Comparison of ENCODE assay signal across 8 mouse cellular contexts in the genomic region with DNA sequence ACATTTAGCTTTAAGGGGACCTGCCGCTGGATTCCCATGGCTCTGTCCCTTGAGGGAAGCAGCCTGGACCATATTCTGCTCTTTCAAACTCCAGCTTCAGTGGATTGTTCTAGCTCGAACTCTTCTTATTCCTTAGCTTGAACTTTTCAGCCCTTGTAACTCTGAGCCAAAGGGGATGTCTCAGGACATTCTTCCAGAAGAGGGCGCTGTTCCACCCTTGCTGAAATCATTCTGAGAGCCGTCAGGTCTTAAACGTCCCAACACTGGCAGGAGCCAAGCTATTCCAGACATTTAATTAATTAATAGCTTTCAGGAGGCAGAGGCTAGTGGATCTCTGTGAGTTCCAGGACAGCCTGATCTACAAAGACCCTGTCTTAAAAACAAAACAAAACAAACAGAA.
DNase-seq lines count a peak whose midpoint lies in the region; ATAC-seq lines count a peak whose summit lies in the region.

No protein-coding gene starts in this region.

- ATAC-seq in cerebellum, adult (ENCODE audit: insufficient number of reproducible peaks, low FRiP score, low TSS enrichment), result no peak

- peak; percentile 30 for DNase-seq in cerebellum, adult 9-10 months
- DNase-seq in right cerebral cortex, postnatal 14 days, result peak; percentile 57
- DNase-seq in right cerebral cortex, postnatal 36 days (ENCODE audit: low spot score in 2 of 2), result no peak
- DNase-seq in embryo, embryonic 11 days, result peak; percentile 66
- peak; percentile 70 for DNase-seq in kidney, adult 9 months
- DNase-seq in mesoderm, embryonic 11.5 days (ENCODE audit: low read depth, low spot score), result peak; percentile 56
- DNase-seq in yolk sac, embryonic 10.5 days (ENCODE audit: low spot score), result peak; percentile 47

Comparison
In these comparisons a context has a peak if more than half of its experiments do, and no peak if none do; other contexts are left out.
1. DNase-seq: peak in cerebellum, adult 9-10 months (single experiment), right cerebral cortex, postnatal 14 days (single experiment), embryo, embryonic 11 days (single experiment), kidney, adult 9 months (single experiment), mesoderm, embryonic 11.5 days (single experiment) and yolk sac, embryonic 10.5 days (single experiment); none in right cerebral cortex, postnatal 36 days (0 of 2).